Mouse (Mus musculus) ovary, adult 10 weeks (tissue): ENCODE measurements around the gene Zfp369. TPM values are rescaled to one million over a fixed set of nuclear protein-coding genes. Genes with fewer than 3 reads are reported as not detected.

Source experiments
- polyA plus RNA-seq: library from polyadenylated mRNA; stranded (reverse); fragments of 350-450 nt; fragmentation: Illumina TruSeq; extraction: RNeasy Lipid Tissue Mini Kit (QIAGEN cat#74804); gene quantifications from one replicate; pipeline ENCODE4 v1.2.3, GENCODE M21; 2014

Zfp369 gene
- 50.1 TPM for polyA plus RNA-seq

DNA sequence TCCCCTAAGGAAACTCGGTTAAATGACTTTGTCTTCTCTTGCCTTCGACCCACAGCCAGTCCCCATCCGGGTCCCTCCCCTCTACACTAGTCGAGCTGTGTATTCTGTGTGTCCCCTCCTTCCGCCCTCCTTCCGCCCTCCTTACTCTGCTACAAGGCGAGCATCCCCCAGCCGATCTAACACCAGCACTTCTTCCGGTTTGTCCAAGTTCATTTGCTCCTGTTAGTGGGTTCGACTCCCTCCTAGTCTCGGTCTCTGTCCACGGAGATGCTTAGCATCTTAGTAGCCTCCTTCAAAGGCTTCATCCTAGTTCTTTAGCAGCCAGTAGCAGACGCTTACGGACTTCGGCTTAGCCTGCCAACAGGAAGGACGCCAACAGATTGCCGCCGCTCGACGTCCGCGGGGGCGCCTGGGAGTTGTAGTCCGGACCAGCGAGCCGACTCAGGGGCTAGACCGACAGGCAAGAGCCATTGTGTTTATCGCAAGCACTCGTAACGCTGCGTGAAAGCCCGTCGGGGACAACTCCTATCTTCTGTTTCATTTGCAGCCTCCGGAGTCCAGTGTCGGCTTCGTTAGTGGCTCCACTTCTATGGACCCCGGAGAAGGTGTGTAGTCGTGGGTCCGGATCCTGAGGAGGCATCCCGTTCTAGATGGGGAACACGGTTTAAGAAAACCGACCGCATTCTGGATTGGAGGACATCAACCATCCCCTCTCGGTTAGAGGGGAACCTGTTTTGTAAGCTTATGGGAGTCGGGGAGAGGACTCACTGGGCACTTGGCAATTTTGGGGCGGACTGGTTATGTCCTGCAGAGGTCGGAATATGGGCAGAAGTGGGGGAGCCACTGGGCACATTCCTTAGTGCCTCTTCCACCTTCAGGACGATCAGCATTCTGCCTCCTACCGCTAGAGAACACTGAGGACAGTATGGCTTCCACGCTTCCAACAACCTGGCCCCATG, at the start of gene Zfp369:
Gene Zfp369 (plus strand): TSS at position 432 of the 959 bp plus-strand sequence.

GRCm38 (mm10) chr13:65259239-65259638, 19.4 kb upstream of the Zfp369 start, which contains the start of gene Gm10775:
Gene Gm10775 (plus strand): TSS chr13:65259539.

Other genes with a start within 250 kb of the Zfp369 start
- not detected for gene Spata31d1c, start 245.8 kb upstream of the Zfp369 start, polyA plus RNA-seq
- gene Prss47, start 226.1 kb upstream of the Zfp369 start, polyA plus RNA-seq, result not detected
- 116 TPM for gene Mfsd14b, start 165.8 kb upstream of the Zfp369 start, polyA plus RNA-seq
- gene Olfr465-ps1, start 140.7 kb upstream of the Zfp369 start, polyA plus RNA-seq, result not detected
- not detected for gene Olfr466, start 128.6 kb upstream of the Zfp369 start, polyA plus RNA-seq
- 88.2 TPM for gene Nlrp4f, start 72.8 kb upstream of the Zfp369 start, polyA plus RNA-seq
- not detected for gene Gm10775, start 19.3 kb upstream of the Zfp369 start, polyA plus RNA-seq
- not detected for gene Gm10139, start 233.9 kb downstream of the Zfp369 start, polyA plus RNA-seq